Mouse (Mus musculus) erythroid progenitor cell, adult 5-6 weeks (primary cell): ENCODE measurements around the gene Gpha2. TPM values are rescaled to one million over a fixed set of nuclear protein-coding genes. Genes with fewer than 3 reads are reported as not detected.
A peak's percentile ranks its signal among the peaks of the same experiment; 100 is the strongest.

Experiments used
- ATAC-seq: replicated peaks from 2 replicates; pipeline ENCODE4 v1.8.0; 2016; ENCODE audit warnings: moderate number of reproducible peaks, mild to moderate bottlenecking, moderate TSS enrichment, inconsistent platforms; ENCODE audit not compliant: poor library complexity, low FRiP score, severe bottlenecking
- total RNA-seq, 2 experiments: library from RNA; stranded (forward) in 1 of 2; stranded (reverse) in 1 of 2; fragments of 150-400 nt in 1 of 2; fragments of 186-747, 209-891 nt in 1 of 2; gene quantifications; 2 replicates each; pipeline versions ENCODE4 v1.2.3 to v1.2.4; 2015 to 2017; ENCODE audit warnings: low replicate concordance in 2 of 2

Gene Gpha2
- total RNA-seq (2015; ENCODE audit: low replicate concordance) (not detected in 2 replicates), total RNA-seq (2017; ENCODE audit: low replicate concordance) (not detected in 2 replicates)

- ATAC-seq = no peak
Observed at GRCm38 (mm10) chr19:6226135-6226534, at the start of gene Gpha2. Gene Gpha2 (plus strand): TSS chr19:6226380.

GRCm38 (mm10) chr19:6178775-6179174, 47.4 kb upstream of the Gpha2 start:
- ATAC-seq = no peak

- no peak for ATAC-seq
Observed at GRCm38 (mm10) chr19:6181629-6182028, 44.6 kb upstream of the Gpha2 start.

- ATAC-seq = no peak
Observed at GRCm38 (mm10) chr19:6182534-6182933, 43.6 kb upstream of the Gpha2 start.

GRCm38 (mm10) chr19:6184131-6184530, 42.0 kb upstream of the Gpha2 start, which contains the start of gene Majin:
Gene Majin (plus strand): TSS chr19:6184388.
- ATAC-seq = no peak

GRCm38 (mm10) chr19:6204265-6204664, 21.9 kb upstream of the Gpha2 start:
- no peak for ATAC-seq

- no peak for ATAC-seq
Observed at GRCm38 (mm10) chr19:6206716-6207115, 19.5 kb upstream of the Gpha2 start.

- no peak for ATAC-seq
Observed at GRCm38 (mm10) chr19:6216046-6216705, 10.0 kb upstream of the Gpha2 start.

- ATAC-seq = no peak
Observed at GRCm38 (mm10) chr19:6218606-6219005, 7.6 kb upstream of the Gpha2 start.

GRCm38 (mm10) chr19:6226763-6227162, 583 bp downstream of the Gpha2 start:
- no peak for ATAC-seq

GRCm38 (mm10) chr19:6227864-6228263, 1.7 kb downstream of the Gpha2 start:
- 0 out of 2 replicates have a peak, but pooled peaks have one; percentile 6 for ATAC-seq

- no peak for ATAC-seq
Observed at GRCm38 (mm10) chr19:6230411-6230810, 4.2 kb downstream of the Gpha2 start.

GRCm38 (mm10) chr19:6231036-6231435, 4.9 kb downstream of the Gpha2 start:
- ATAC-seq = no peak

GRCm38 (mm10) chr19:6233647-6234046, 7.5 kb downstream of the Gpha2 start:
- no peak for ATAC-seq

- ATAC-seq = peak; percentile 84
Observed at GRCm38 (mm10) chr19:6234337-6235083, 8.3 kb downstream of the Gpha2 start.

- peak; percentile 66 for ATAC-seq
Observed at GRCm38 (mm10) chr19:6235084-6236052, 9.2 kb downstream of the Gpha2 start, which contains the start of gene Ppp2r5b. Gene Ppp2r5b (minus strand): TSS chr19:6235872.

GRCm38 (mm10) chr19:6236053-6236441, 9.9 kb downstream of the Gpha2 start:
- peak; percentile 79 for ATAC-seq

GRCm38 (mm10) chr19:6236842-6237241, 10.7 kb downstream of the Gpha2 start:
- ATAC-seq = no peak

- ATAC-seq = no peak
Observed at GRCm38 (mm10) chr19:6238740-6239139, 12.6 kb downstream of the Gpha2 start.

- peak; percentile 41 for ATAC-seq
Observed at GRCm38 (mm10) chr19:6240136-6240535, 14.0 kb downstream of the Gpha2 start.
